Mouse (Mus musculus) brain, embryonic 18.5 days (tissue): ENCODE data around the gene Hpn.

Source experiments
- DNase-seq: peaks from one replicate; pipeline ENCODE4 v3.0.0-alpha.2; 2012; ENCODE audit warnings: low read depth, low spot score

The Hpn gene

GRCm38 (mm10) chr7:31081106-31081505, 34.0 kb downstream of the Hpn start:
- DNase-seq: no peak

- DNase-seq: no peak
These were observed 34.5 kb downstream of the Hpn start for GRCm38 (mm10) chr7:31080611-31081010.

GRCm38 (mm10) chr7:31079670-31080069, 35.4 kb downstream of the Hpn start:
- no peak for DNase-seq

- DNase-seq: no peak
These were observed 37.1 kb downstream of the Hpn start for GRCm38 (mm10) chr7:31077885-31078445.

GRCm38 (mm10) chr7:31077470-31077869, 37.6 kb downstream of the Hpn start:
- DNase-seq: no peak

GRCm38 (mm10) chr7:31076492-31076891, 38.6 kb downstream of the Hpn start, which contains the start of gene Fxyd3:
Gene Fxyd3, minus strand, starts transcription at chr7:31076704.
- no peak for DNase-seq

- no peak for DNase-seq
These were observed 40.4 kb downstream of the Hpn start for GRCm38 (mm10) chr7:31074713-31075069.

GRCm38 (mm10) chr7:31074061-31074712, 40.9 kb downstream of the Hpn start:
- no peak for DNase-seq

GRCm38 (mm10) chr7:31073546-31073945, 41.5 kb downstream of the Hpn start:
- no peak for DNase-seq

GRCm38 (mm10) chr7:31072326-31072725, 42.8 kb downstream of the Hpn start:
- DNase-seq: no peak

- no peak for DNase-seq
These were observed 44.8 kb downstream of the Hpn start for GRCm38 (mm10) chr7:31070324-31070723.

GRCm38 (mm10) chr7:31069491-31069890, 45.6 kb downstream of the Hpn start:
- no peak for DNase-seq

- DNase-seq: no peak
These were observed 47.3 kb downstream of the Hpn start for GRCm38 (mm10) chr7:31067836-31068235.

GRCm38 (mm10) chr7:31063074-31063560, 52.0 kb downstream of the Hpn start:
- DNase-seq: no peak

- DNase-seq: no peak
These were observed 54.5 kb downstream of the Hpn start for GRCm38 (mm10) chr7:31060621-31061010.

GRCm38 (mm10) chr7:31059919-31060620, 55.0 kb downstream of the Hpn start:
- no peak for DNase-seq

- no peak for DNase-seq
These were observed 56.0 kb downstream of the Hpn start, which contains the start of gene Lgi4 for GRCm38 (mm10) chr7:31059108-31059507. Gene Lgi4, plus strand, starts transcription at chr7:31059342.

- DNase-seq: no peak
These were observed 56.9 kb downstream of the Hpn start for GRCm38 (mm10) chr7:31058211-31058610.

GRCm38 (mm10) chr7:31057730-31058129, 57.4 kb downstream of the Hpn start:
- no peak for DNase-seq

- DNase-seq: no peak
These were observed 58.0 kb downstream of the Hpn start, which contains the start of gene Fxyd1 for GRCm38 (mm10) chr7:31057071-31057470. Gene Fxyd1, minus strand, starts transcription at chr7:31057199.

GRCm38 (mm10) chr7:31056448-31056847, 58.6 kb downstream of the Hpn start:
- no peak for DNase-seq

GRCm38 (mm10) chr7:31055883-31056282, 59.2 kb downstream of the Hpn start:
- DNase-seq: no peak

GRCm38 (mm10) chr7:31055354-31055824, 59.7 kb downstream of the Hpn start:
- no peak for DNase-seq
